Mouse (Mus musculus): Measurements from ENCODE around the gene Disc1. TPM values are rescaled to one million over a fixed set of nuclear protein-coding genes. Genes with fewer than 3 reads are reported as not detected.

Disc1 gene
- polyA plus RNA-seq, 1 experiment from 2014 or later, result 2.1 TPM

DNA sequence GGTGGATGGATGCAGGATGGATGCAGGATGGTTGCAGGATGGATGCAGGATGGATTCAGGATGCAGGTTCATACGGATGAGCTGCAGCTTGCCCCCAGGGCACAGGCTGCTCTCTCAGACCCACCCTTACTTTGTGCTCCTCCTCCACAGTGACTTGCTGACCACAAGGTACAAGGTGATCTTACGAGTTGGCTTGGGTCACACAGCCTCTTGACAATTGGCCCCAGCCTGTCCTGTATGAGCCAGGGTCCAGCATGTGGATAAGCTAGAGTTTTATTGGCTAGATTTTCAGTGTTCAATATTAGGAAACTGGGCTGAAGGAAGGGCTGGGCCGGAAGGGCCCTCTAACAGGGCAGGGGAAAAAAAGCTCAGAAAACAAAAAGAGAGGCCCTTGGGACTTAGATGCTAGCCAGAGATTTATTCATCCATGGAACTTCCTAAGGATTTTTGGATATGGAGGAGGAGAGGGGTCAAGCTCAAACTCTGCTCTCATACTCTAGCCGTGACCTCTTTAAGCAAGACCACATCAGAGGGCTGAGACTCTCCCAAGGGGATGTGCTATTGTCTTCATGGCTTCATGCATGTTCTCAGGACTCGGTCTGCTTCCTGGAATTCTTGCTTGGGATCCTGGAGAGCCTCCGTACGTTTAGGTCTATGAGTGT is 143.5 kb downstream of the Disc1 start:
- peaks cover 44% of the 10 kb centered on the region for H3K4me1 ChIP-seq (replicated peaks)
- H3K9ac ChIP-seq, result 0 out of 2 replicates have a peak overlapping the region, but pooled peaks have one; percentile 17
- H3K9me3 ChIP-seq, result no peaks in the 10 kb centered on the region
- ATAC-seq (ENCODE audit: low read depth), result no peak
- no peak overlapping the region for H3K4me3 ChIP-seq
- 72% methylated on average over 7 of the region's 7 CpGs for WGBS
- H3K4me2 ChIP-seq, result no peak overlapping the region
- peak overlapping the region; percentile 33 for H3K27ac ChIP-seq (replicated peaks)
- H3K27me3 ChIP-seq, result peaks cover 28% of the 10 kb centered on the region; the same call in 1 of the 2 replicates
- no peaks in the 10 kb centered on the region for H3K36me3 ChIP-seq

DNA sequence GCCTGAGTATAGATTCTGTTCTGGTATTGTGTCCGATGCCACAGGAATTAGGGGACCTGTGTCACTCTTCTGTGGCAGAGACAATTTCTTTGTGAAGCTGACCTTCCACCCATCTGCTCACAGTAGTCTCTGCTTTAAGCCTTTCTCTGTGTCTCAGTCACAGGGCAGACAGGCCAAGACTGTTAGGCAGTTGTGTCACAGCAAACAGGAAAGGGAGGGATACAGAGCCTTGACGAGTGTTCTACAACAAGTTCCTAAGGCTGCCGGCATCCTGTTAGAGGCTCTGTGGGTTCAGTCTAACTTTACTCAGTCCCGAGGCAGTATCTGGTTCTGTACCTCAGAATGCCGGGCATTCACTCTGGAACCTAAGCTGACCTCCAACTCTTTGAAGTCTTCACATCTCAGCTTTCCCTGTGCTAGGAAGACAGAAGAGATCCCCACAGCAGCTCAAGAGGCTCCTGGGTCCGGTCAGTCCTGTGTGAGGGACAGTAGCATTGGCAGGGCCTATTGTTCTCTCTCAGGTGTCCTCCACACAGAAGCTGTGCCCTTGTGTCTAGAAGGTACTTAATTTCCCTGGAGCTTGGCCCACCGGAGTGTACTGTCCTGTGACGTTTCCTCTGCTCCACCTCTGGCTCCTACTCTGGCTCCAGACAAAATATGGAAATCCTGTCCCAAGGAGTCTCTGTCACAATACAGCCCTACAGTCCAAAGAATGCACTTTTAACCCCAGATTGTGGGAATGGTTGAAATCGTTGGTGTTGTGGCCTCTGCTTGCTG is 144.6 kb downstream of the Disc1 start:
- 81% methylated on average over 9 of the region's 9 CpGs for WGBS
- Histone ChIP-seq H3K4me1 (replicated peaks) (peaks cover 51% of the 10 kb centered on the region), H3K9me3 (no peaks in the 10 kb centered on the region), H3K27ac (replicated peaks) (peak overlapping the region; percentile 24), H3K4me2 (no peak overlapping the region), H3K27me3 (peaks cover 26% of the 10 kb centered on the region; the same call in 1 of the 2 replicates), H3K9ac (no peak overlapping the region), H3K4me3 (no peak overlapping the region), H3K36me3 (no peaks in the 10 kb centered on the region)
- ATAC-seq (ENCODE audit: low read depth), result no peak

DNA sequence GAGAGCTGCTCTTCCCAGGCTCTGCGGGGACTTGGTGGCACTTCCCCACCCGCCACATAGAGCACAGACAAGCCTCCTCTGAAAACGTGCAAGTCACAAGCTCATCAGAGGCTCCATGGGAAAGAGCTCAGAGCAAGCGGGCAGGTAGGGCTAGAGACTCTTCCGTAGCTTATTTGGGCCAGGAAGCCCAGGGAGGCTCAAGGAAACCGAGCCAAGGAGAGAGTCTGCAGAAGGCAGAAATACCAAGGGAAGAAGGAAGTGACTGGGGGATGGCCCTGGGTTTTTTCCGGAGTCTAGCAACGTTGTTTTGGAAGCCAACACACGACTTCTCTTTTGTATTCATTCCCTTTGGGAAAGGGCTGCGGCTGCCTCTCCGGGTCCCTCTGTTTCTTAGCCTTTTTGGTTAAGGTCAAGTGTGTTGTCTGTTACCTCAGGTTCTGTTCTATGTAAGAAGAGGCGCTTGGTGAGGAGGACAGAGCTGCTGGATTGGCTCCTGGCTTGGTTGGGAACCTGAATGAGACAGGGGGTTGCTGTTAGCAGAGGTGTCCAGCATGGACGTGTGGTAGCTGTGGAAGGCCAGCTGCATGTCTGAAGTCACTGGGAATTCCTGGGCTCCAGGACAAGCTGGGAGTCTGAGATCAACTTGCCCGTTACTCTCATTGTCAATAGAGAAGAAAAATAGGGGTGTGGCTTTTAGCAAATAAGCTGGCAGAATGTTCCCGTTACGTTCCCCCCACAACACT is 145.4 kb downstream of the Disc1 start:
- Histone ChIP-seq H3K9me3 (no peaks in the 10 kb centered on the region), H3K4me2 (no peak overlapping the region), H3K27ac (replicated peaks) (peak overlapping the region; percentile 33), H3K27me3 (peaks cover 20% of the 10 kb centered on the region; the same call in 1 of the 2 replicates), H3K9ac (no peak overlapping the region), H3K36me3 (no peaks in the 10 kb centered on the region), H3K4me3 (no peak overlapping the region), H3K4me1 (replicated peaks) (peaks cover 48% of the 10 kb centered on the region)
- WGBS, result 80% methylated on average over 16 of the region's 16 CpGs
- ATAC-seq (ENCODE audit: low read depth), result no peak

DNA sequence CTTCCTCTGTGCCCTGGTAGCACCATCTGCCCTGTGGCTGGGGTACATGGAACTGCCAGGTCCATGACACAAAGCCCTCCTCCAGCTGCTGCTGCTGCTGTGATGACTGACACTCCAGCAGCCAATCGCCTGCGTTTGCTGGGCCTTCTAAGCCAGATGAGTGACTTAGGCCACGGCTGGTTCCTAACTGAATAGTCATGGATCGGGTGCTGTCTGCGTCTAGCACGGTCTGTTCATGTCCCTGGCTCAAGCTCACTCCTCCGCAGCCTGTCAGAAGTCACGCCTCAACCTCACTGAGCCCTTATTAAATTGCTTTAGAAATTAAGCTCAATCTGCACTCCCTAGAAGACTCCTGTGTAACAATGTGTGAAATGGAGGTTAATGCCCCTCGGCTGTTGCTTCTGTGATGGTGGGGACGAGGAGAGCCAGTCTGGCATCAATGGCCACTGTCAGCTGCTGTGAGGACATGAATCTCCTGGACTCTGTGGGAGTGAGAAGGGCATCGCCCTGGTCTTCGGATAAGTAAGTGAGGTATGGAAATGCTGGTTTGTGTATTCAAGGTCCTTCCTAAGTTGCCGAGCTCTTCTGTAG is 146.4 kb downstream of the Disc1 start:
- Histone ChIP-seq H3K4me2 (no peak overlapping the region), H3K9ac (no peak overlapping the region), H3K9me3 (no peaks in the 10 kb centered on the region), H3K4me3 (no peak overlapping the region), H3K27ac (replicated peaks) (0 out of 2 replicates have a peak overlapping the region, but pooled peaks have one; percentile 33), H3K4me1 (replicated peaks) (peaks cover 39% of the 10 kb centered on the region), H3K27me3 (peaks cover 26% of the 10 kb centered on the region; the same call in 1 of the 2 replicates), H3K36me3 (no peaks in the 10 kb centered on the region)
- ATAC-seq (ENCODE audit: low read depth), result 0 out of 2 replicates have a peak, but pooled peaks have one; percentile 40
- WGBS, result 68% methylated on average over 13 of the region's 13 CpGs

DNA sequence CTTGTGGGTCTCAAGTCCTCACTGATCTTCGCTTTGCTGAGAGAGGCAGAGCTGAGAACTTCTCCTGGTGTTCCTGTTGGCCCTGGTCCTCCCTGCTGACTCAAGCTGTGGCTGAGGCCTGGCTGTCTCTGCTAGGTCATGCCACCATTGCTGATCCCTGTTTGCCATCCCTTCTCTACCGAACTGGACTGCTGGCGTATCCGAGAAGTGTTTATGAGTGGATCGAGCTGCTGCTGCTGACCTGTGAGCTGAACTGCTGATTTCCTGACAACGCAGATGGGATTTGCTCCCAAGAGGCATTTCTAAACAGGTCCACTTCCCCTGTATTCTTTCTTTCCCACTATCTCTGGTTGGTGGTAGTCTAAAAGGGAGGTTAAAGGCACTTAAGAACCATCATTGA is 147.7 kb downstream of the Disc1 start:
- H3K9me3 ChIP-seq, result no peaks in the 10 kb centered on the region
- H3K36me3 ChIP-seq, result no peaks in the 10 kb centered on the region
- H3K27me3 ChIP-seq, result peaks cover 28% of the 10 kb centered on the region; the same call in 1 of the 2 replicates
- no peak overlapping the region for H3K4me3 ChIP-seq
- ATAC-seq (ENCODE audit: low read depth), result no peak
- H3K4me2 ChIP-seq, result no peak overlapping the region
- no peak overlapping the region for H3K27ac ChIP-seq (replicated peaks)
- H3K4me1 ChIP-seq (replicated peaks), result peaks cover 32% of the 10 kb centered on the region
- 88% methylated on average over 6 of the region's 6 CpGs for WGBS
- no peak overlapping the region for H3K9ac ChIP-seq

DNA sequence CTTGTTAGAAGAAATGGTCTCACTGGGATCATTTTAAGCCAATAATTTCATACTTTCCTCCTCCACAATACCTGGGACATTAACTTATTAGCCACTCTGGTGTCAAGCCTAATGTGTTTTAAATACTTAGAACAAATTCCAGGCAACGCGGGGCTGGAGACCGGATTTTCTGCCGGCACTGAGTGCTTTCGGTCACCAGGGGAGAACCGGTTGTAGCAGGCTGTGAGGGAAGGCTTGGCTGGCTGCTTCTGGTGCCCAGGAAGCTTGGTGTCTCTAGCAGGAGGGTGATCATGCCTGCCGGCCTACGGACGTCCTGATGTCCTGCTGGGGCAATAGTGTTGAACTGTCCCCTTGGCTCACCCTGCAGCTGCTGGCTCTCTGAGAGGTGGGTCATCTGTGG is 149.0 kb downstream of the Disc1 start:
- no peak overlapping the region for H3K4me2 ChIP-seq

DNA sequence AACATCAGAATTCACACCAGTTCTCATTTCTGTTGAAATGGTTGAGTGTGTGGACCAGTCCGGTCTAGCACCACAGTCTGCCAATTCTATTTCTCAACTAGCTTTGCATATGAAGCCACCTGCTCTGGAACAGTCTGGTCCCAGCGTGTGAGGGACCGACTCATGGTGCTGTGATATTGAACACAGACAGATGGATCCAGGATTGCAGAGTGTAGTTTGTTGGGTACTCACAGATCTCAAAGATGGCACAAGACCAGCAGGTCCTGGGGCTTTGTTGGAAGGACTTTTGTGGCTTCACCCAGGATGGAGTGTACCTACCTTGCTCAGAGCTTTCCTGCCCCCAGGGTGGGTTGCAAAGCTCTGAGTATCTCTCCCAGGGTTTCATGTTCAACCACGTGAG is 151.6 kb downstream of the Disc1 start:
- Histone ChIP-seq H3K4me3 (no peak overlapping the region), H3K9me3 (no peaks in the 10 kb centered on the region), H3K4me1 (replicated peaks) (peaks cover 13% of the 10 kb centered on the region), H3K9ac (no peak overlapping the region), H3K27ac (replicated peaks) (no peak overlapping the region), H3K27me3 (peaks cover 13% of the 10 kb centered on the region; the same call in 1 of the 2 replicates), H3K4me2 (no peak overlapping the region), H3K36me3 (no peaks in the 10 kb centered on the region)
- 91% methylated on average over 4 of the region's 4 CpGs for WGBS
- ATAC-seq (ENCODE audit: low read depth), result no peak

More for the DNA sequence above, 149.0 kb downstream of the Disc1 start:
- Histone ChIP-seq H3K9me3 (no peaks in the 10 kb centered on the region), H3K27ac (replicated peaks) (peak overlapping the region; percentile 52; the same call in 1 of the 2 replicates), H3K4me3 (no peak overlapping the region), H3K9ac (no peak overlapping the region), H3K4me1 (replicated peaks) (peaks cover 23% of the 10 kb centered on the region), H3K27me3 (peaks cover 33% of the 10 kb centered on the region; the same call in 1 of the 2 replicates), H3K36me3 (no peaks in the 10 kb centered on the region)
- no peak for ATAC-seq (ENCODE audit: low read depth)
- 54% methylated on average over 9 of the region's 9 CpGs for whole genome bisulfite sequencing

DNA sequence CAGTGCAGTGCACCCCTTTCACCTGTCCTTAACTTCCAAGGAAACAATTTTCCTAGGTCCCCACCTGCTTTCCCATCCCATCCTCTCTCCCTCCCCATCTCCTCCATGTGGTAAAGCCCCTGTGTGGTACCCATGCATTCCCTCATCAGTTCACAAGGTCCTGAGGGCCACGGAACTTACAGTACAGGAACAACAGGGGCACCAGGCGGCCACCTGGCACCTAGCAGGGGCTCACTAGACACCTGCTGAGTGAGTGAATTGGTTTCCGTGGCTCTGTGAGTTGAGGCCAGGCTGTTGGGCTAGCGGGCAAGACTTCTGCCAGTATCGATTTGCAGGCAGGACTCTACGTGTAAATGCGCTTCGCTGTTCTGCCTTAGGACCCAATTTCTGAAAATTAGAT is 152.4 kb downstream of the Disc1 start:
- H3K4me2 ChIP-seq, result no peak overlapping the region

DNA sequence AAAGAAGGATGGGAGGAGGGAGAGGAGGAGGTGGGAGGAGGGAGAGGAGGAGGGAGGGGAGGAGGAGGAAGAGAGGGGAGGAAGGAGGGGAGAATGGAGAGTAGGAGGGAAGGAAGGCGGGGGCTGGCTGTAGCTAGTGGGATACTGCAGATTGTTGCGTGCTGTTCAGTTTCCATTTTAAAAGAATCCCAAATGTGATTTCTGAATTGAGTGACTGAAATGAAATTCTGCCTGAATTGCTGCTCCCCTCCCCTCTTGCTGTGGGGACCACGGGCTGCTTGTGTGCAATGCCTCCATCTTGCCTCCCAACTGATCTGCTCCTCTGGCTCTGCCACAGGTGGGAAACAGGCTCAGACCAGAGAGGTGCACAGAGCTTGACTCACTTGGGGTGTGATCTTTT is 153.0 kb downstream of the Disc1 start:
- no peak overlapping the region for H3K27ac ChIP-seq (replicated peaks)

More for the DNA sequence above, 152.4 kb downstream of the Disc1 start:
- Histone ChIP-seq H3K4me1 (replicated peaks) (peaks cover 8% of the 10 kb centered on the region), H3K27ac (replicated peaks) (no peak overlapping the region), H3K36me3 (no peaks in the 10 kb centered on the region), H3K9me3 (no peaks in the 10 kb centered on the region), H3K27me3 (peaks cover 13% of the 10 kb centered on the region; the same call in 1 of the 2 replicates), H3K4me3 (no peak overlapping the region), H3K9ac (no peak overlapping the region)
- no peak for ATAC-seq (ENCODE audit: low read depth)
- WGBS, result 61% methylated on average over 8 of the region's 8 CpGs

DNA sequence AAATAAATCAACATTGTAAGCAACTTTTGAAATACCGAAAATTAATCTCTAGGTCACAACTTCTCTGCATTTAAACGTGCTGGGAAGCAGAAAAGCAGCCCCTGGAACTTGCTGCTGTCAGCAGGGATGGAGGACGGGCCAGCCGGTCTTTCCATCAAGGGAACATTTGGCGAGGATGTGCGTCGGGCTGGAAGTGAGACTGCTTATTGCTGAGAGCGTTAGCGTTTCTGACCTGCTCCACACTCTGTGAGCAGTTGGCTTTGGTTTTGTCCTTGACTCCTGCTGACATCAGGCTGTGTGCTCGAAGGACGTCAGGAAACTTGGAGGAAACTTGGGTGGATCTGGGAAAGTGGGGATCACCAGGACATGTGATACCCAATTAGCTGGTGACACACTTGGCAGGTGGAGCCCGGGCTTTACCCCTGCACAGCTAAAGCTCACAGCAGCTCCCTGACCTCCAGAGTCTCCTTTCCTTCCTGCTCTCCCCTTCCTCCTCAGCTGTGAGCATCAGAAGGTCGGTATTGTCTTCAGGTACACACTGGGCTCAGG is 158.7 kb downstream of the Disc1 start:
- H3K27me3 ChIP-seq, result peaks cover 8% of the 10 kb centered on the region; the same call in 1 of the 2 replicates
- H3K4me1 ChIP-seq (replicated peaks), result peaks cover 11% of the 10 kb centered on the region
- H3K4me2 ChIP-seq, result no peak overlapping the region
- H3K27ac ChIP-seq (replicated peaks), result no peak overlapping the region
- H3K9ac ChIP-seq, result no peak overlapping the region
- no peak for ATAC-seq (ENCODE audit: low read depth)
- whole genome bisulfite sequencing, result 72% methylated on average over 13 of the region's 13 CpGs
- no peak overlapping the region for H3K4me3 ChIP-seq
- H3K36me3 ChIP-seq, result no peaks in the 10 kb centered on the region
- no peaks in the 10 kb centered on the region for H3K9me3 ChIP-seq

More for the DNA sequence above, 153.0 kb downstream of the Disc1 start:
- no peak overlapping the region for H3K4me3 ChIP-seq
- peaks cover 13% of the 10 kb centered on the region; the same call in 1 of the 2 replicates for H3K27me3 ChIP-seq
- H3K9me3 ChIP-seq, result no peaks in the 10 kb centered on the region
- ATAC-seq (ENCODE audit: low read depth), result no peak
- H3K4me1 ChIP-seq (replicated peaks), result peaks cover 12% of the 10 kb centered on the region
- no peak overlapping the region for H3K9ac ChIP-seq
- H3K4me2 ChIP-seq, result no peak overlapping the region
- 83% methylated on average over 3 of the region's 3 CpGs for WGBS
- H3K36me3 ChIP-seq, result no peaks in the 10 kb centered on the region

DNA sequence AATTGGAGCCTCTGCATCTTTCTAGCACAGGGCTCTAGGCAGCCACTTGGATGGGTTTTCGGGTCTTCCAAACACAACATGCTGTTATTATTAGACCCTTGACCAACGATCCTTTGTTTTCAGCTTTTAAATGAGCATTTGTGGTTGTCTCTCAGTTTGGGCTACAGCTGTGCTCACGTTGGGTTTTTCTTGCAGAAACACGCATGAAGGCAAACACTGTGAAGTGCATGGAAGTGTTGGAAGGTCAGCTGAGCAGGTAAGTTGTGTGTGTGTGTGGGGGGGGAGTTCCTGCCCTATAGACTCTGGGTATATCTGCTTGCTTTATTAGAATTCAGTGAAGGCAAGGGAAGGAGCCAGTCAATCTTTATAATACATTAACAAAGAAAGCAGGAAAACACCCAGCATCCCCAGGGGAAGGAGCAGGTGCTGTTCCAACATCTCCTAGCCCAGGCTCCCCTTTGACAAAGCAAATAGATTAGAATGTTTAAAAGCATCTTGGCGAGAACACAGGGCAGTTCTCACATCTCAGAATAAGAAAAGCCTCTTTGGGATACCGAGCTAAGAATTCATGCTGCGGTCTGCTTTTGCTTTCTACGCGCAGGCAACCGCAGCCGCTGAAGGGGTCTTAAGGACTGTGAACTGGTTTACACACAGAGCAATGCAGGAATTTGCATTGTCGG is 164.0 kb downstream of the Disc1 start:
- no peaks in the 10 kb centered on the region for H3K9me3 ChIP-seq
- peak overlapping the region; percentile 72 for H3K27ac ChIP-seq (replicated peaks)
- H3K4me3 ChIP-seq, result no peak overlapping the region
- H3K9ac ChIP-seq, result peak overlapping the region; percentile 31; the same call in 1 of the 2 replicates
- H3K4me1 ChIP-seq (replicated peaks), result peaks cover 31% of the 10 kb centered on the region
- peak overlapping the region; percentile 38 for H3K4me2 ChIP-seq
- WGBS, result 23% methylated on average over 12 of the region's 12 CpGs
- H3K36me3 ChIP-seq, result no peaks in the 10 kb centered on the region
- ATAC-seq (ENCODE audit: low read depth), result peak; percentile 29
- H3K27me3 ChIP-seq, result 0 out of 2 replicates have a peak, but pooled peaks cover 1% of the 10 kb centered on the region

All from neural tube, embryonic 13.5 days (tissue).